Mouse (Mus musculus): ENCODE data around the gene Olig1. TPM values are rescaled to one million over a fixed set of nuclear protein-coding genes. Genes with fewer than 3 reads are reported as not detected.
"Not testable (repeated sequence)": the region's sequence is repeated elsewhere in the genome, so short reads cannot be mapped to it uniquely, and the experiment has no call there.

Olig1 gene
- polyA plus RNA-seq, 1 experiment from 2014 or later = 0.04 TPM

DNA sequence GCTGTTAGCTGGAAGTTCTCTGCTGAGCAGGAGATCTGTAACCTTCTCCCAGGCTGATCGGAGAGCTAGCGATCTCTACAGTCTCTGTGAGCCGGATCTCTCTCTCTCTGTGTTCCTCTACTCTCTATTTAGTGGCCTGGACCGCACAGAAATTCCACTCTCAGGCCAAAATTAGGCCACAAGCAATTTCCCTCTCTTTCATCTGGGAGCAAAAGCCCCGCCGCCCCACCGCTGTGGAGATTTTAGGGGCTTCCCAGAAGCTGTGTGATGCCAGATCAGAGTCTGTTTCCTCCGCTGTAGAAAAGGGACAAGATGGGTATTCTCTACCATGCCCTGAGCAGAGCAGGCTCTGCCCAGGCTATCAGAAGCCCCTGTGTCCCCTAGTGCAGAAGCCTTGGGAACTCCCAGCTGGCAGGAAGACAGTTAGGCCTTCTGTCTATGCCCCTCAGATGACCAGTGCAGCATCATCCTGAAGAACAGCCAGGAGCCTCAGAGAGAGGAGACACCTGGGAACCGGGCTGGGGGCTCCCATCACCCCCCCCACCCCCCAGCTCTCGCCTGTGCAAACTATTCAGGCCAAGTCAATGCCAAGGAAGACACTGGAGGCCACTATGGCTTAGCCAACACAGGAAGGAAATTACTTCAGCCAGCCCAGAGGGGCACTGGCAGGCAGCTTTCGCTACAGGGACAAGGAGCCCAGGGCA is 36.2 kb upstream of the Olig1 start:
- Histone ChIP-seq H3K4me3 (ENCODE audit: low read depth, low read length) (no peak overlapping the region), H3K4me1 (replicated peaks; ENCODE audit: control insufficient read depth, insufficient read depth) (no peaks in the 10 kb centered on the region), H3K27ac (replicated peaks) (no peak overlapping the region), H3K4me2 (replicated peaks; ENCODE audit: low read depth) (no peak overlapping the region), H3K9ac (ENCODE audit: low read length) (no peak overlapping the region), H3K9me3 (ENCODE audit: control insufficient read depth, low read length) (no peaks in the 10 kb centered on the region), H3K36me3 (ENCODE audit: control insufficient read depth, insufficient read depth, low read length) (no peaks in the 10 kb centered on the region), H3K27me3 (ENCODE audit: control insufficient read depth, insufficient read depth, low read length) (peaks cover 21% of the 10 kb centered on the region; the same call in 1 of the 2 replicates)
- ATAC-seq (ENCODE audit: low FRiP score, low TSS enrichment) = no peak
- no peak for DNase-seq (ENCODE audit: low spot score)
- TF ChIP-seq CTCF (IDR thresholded peaks at IDR 0.05; ENCODE audit: low read depth) (no peak), EP300 (optimal IDR thresholded peaks at IDR 0.05) (no peak)
- 21% methylated on average over 11 of the region's 11 CpGs for WGBS

DNA sequence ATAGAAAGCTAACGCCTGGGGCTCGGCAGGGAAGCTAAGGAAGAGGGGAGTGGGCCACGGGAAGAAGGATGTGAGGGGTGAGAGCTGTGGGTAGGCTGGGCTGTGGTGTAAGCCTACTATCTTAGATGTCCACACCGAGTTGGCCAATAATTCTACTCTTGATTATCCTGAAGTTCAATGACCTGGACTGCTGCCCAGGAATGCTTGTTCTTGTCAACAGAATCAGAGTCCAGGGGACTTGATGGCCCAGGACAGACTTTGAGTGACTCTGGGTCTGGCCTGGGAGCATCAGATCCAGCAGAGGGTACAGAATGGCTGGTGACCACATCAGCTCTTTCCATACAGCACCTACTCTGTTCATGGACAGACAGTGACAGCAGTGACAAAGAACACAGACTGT is 30.5 kb upstream of the Olig1 start:
- TF ChIP-seq EP300 (optimal IDR thresholded peaks at IDR 0.05) (no peak), CTCF (IDR thresholded peaks at IDR 0.05; ENCODE audit: low read depth) (no peak)
- H3K4me3 ChIP-seq (ENCODE audit: low read depth, low read length) = no peak overlapping the region
- H3K9ac ChIP-seq (ENCODE audit: low read length) = no peak overlapping the region
- ATAC-seq (ENCODE audit: low FRiP score, low TSS enrichment) (no peak), DNase-seq (ENCODE audit: low spot score) (no peak)
- WGBS = 46% methylated on average over 4 of the region's 4 CpGs
- no peaks in the 10 kb centered on the region for H3K9me3 ChIP-seq (ENCODE audit: control insufficient read depth, low read length)
- H3K27me3 ChIP-seq (ENCODE audit: control insufficient read depth, insufficient read depth, low read length) = no peaks in the 10 kb centered on the region; the same call in 1 of the 2 replicates
- no peaks in the 10 kb centered on the region for H3K4me1 ChIP-seq (replicated peaks; ENCODE audit: control insufficient read depth, insufficient read depth)
- H3K4me2 ChIP-seq (replicated peaks; ENCODE audit: low read depth) = no peak overlapping the region
- no peaks in the 10 kb centered on the region for H3K36me3 ChIP-seq (ENCODE audit: control insufficient read depth, insufficient read depth, low read length)
- no peak overlapping the region for H3K27ac ChIP-seq (replicated peaks)

- TF ChIP-seq EP300 (optimal IDR thresholded peaks at IDR 0.05) (no peak), CTCF (IDR thresholded peaks at IDR 0.05; ENCODE audit: low read depth) (no peak)
- WGBS = 76% methylated on average over 9 of the region's 9 CpGs
- Histone ChIP-seq H3K36me3 (ENCODE audit: control insufficient read depth, insufficient read depth, low read length) (no peaks in the 10 kb centered on the region), H3K9ac (ENCODE audit: low read length) (no peak overlapping the region), H3K4me2 (replicated peaks; ENCODE audit: low read depth) (no peak overlapping the region), H3K4me3 (ENCODE audit: low read depth, low read length) (no peak overlapping the region), H3K9me3 (ENCODE audit: control insufficient read depth, low read length) (no peaks in the 10 kb centered on the region), H3K27me3 (ENCODE audit: control insufficient read depth, insufficient read depth, low read length) (no peaks in the 10 kb centered on the region), H3K27ac (replicated peaks) (no peak overlapping the region), H3K4me1 (replicated peaks; ENCODE audit: control insufficient read depth, insufficient read depth) (no peaks in the 10 kb centered on the region)
- DNase-seq (ENCODE audit: low spot score) = no peak
- no peak for ATAC-seq (ENCODE audit: low FRiP score, low TSS enrichment)
Measured at GRCm38 (mm10) chr16:91246292-91246691, 23.3 kb upstream of the Olig1 start.

- H3K4me3 ChIP-seq (ENCODE audit: low read depth, low read length); H3K27ac ChIP-seq (replicated peaks); H3K27me3 ChIP-seq (ENCODE audit: control insufficient read depth, insufficient read depth, low read length); H3K4me1 ChIP-seq (replicated peaks; ENCODE audit: control insufficient read depth, insufficient read depth); H3K36me3 ChIP-seq (ENCODE audit: control insufficient read depth, insufficient read depth, low read length); H3K9ac ChIP-seq (ENCODE audit: low read length); H3K9me3 ChIP-seq (ENCODE audit: control insufficient read depth, low read length); H3K4me2 ChIP-seq (replicated peaks; ENCODE audit: low read depth): not testable (repeated sequence)
- WGBS = 10% methylated on average over 22 of the region's 28 CpGs
- DNase-seq (ENCODE audit: low spot score) = peak; percentile 24
- ATAC-seq (ENCODE audit: low FRiP score, low TSS enrichment) = peak; percentile 75
Measured at GRCm38 (mm10) chr16:91255419-91256164, 14.0 kb upstream of the Olig1 start.

DNA sequence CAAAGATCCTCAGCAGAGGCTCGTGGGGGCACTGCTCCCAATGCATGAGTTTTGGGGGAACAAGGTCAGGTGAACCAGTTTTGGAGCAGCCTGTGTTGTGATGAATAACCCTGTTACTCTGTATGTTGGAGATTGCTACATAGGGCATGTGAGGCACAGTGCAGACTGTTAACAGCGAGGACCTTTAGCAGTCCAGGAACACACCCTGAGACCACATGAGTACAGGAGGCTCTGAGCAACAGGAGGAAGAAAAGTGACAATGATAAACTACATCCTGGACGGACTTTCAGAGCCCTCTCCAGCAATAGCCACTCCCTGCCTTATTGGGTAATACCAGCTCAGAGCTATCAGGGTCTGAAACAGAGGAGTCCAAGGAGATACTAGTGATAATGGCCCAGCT is 10.6 kb upstream of the Olig1 start:
- H3K9me3 ChIP-seq (ENCODE audit: control insufficient read depth, low read length) = no peaks in the 10 kb centered on the region
- no peak for ATAC-seq (ENCODE audit: low FRiP score, low TSS enrichment)
- H3K36me3 ChIP-seq (ENCODE audit: control insufficient read depth, insufficient read depth, low read length) = no peaks in the 10 kb centered on the region
- H3K4me3 ChIP-seq (ENCODE audit: low read depth, low read length) = no peak overlapping the region
- no peaks in the 10 kb centered on the region for H3K4me1 ChIP-seq (replicated peaks; ENCODE audit: control insufficient read depth, insufficient read depth)
- no peak for DNase-seq (ENCODE audit: low spot score)
- no peak overlapping the region for H3K4me2 ChIP-seq (replicated peaks; ENCODE audit: low read depth)
- no peak overlapping the region for H3K9ac ChIP-seq (ENCODE audit: low read length)
- no peak overlapping the region for H3K27ac ChIP-seq (replicated peaks)
- no peak for TF ChIP-seq EP300 (optimal IDR thresholded peaks at IDR 0.05)
- no peak for TF ChIP-seq CTCF (IDR thresholded peaks at IDR 0.05; ENCODE audit: low read depth)
- H3K27me3 ChIP-seq (ENCODE audit: control insufficient read depth, insufficient read depth, low read length) = no peaks in the 10 kb centered on the region
- WGBS = 49% methylated on average over 3 of the region's 3 CpGs

- H3K36me3 ChIP-seq (ENCODE audit: control insufficient read depth, insufficient read depth, low read length) = no peaks in the 10 kb centered on the region
- DNase-seq (ENCODE audit: low spot score) (no peak), ATAC-seq (ENCODE audit: low FRiP score, low TSS enrichment) (no peak)
- no peak overlapping the region for H3K4me2 ChIP-seq (replicated peaks; ENCODE audit: low read depth)
- H3K4me1 ChIP-seq (replicated peaks; ENCODE audit: control insufficient read depth, insufficient read depth) = no peaks in the 10 kb centered on the region
- H3K27ac ChIP-seq (replicated peaks) = no peak overlapping the region
- no peak overlapping the region for H3K4me3 ChIP-seq (ENCODE audit: low read depth, low read length)
- no peaks in the 10 kb centered on the region for H3K27me3 ChIP-seq (ENCODE audit: control insufficient read depth, insufficient read depth, low read length)
- H3K9me3 ChIP-seq (ENCODE audit: control insufficient read depth, low read length) = no peaks in the 10 kb centered on the region
- no peak for TF ChIP-seq EP300 (optimal IDR thresholded peaks at IDR 0.05)
- no peak for TF ChIP-seq CTCF (IDR thresholded peaks at IDR 0.05; ENCODE audit: low read depth)
- H3K9ac ChIP-seq (ENCODE audit: low read length) = no peak overlapping the region
- WGBS = 89% methylated on average over 3 of the region's 3 CpGs
Measured at GRCm38 (mm10) chr16:91260861-91261260, 8.7 kb upstream of the Olig1 start.
